ENCODE assay signal across 8 mouse cellular contexts in the genomic region with DNA sequence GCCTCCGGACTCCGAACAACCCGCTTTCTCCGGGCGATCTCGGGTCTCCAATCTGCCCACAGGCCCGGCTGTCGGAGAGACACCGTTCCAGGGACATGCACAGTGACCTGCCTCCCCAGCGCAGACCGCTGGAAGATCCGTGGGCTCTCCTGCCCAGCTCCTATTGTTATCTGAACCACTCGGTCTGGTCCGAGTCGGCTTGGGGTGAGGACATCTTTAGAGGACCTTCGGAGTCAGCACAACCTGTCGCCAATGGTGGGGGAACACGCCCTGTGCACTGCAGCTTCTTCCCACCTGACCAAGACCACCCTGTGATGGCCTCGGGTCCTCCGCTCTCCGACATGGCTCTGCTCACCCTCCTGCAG. TPM values are rescaled to one million over a fixed set of nuclear protein-coding genes. Genes with fewer than 3 reads are reported as not detected.
DNase-seq lines count a peak whose midpoint lies in the region; ATAC-seq and TF ChIP-seq lines count a peak whose summit lies in the region.

No protein-coding gene starts in this region.

- no peak for TF ChIP-seq POLR2A in testis, adult 2 months (IDR thresholded peaks at IDR 0.05; ENCODE audit: control insufficient read depth, low read depth, low read length)
- TF ChIP-seq POLR2A in thymus, adult 2 months (IDR thresholded peaks at IDR 0.05; ENCODE audit: control insufficient read depth, extremely low read depth, insufficient read depth, low read length, poor library complexity): no peak

- intact Hi-C loops in gastrocnemius, adult 2 months (cut with DNase I): no loop called here

- peaks cover 2% of the 10 kb centered on the region; the same call in 1 of the 2 replicates for H3K27me3 ChIP-seq in testis, adult 2 months (ENCODE audit: control insufficient read depth, insufficient read depth, low read length)
- H3K27me3 ChIP-seq in liver, embryonic 15.5 days: peaks cover 19% of the 10 kb centered on the region
- H3K27me3 ChIP-seq in thymus, adult 2 months (ENCODE audit: control insufficient read depth, insufficient read depth, low read length): no peaks in the 10 kb centered on the region

- no peak for DNase-seq in gastrocnemius, adult 2 months
- no peak for DNase-seq in gastrocnemius, postnatal 25 days
- DNase-seq in testis, postnatal 10 days (ENCODE audit: low spot score): no peak
- no peak for DNase-seq in ovary, postnatal 14 days (ENCODE audit: low spot score)
- no peak for DNase-seq in thymus, adult 2 months
- DNase-seq in kidney, adult 8-10 months: no peak

- H3K4me2 ChIP-seq in liver, embryonic 15.5 days: peak overlapping the region; percentile 46

- H3K4me1 ChIP-seq in testis, adult 2 months (ENCODE audit: control insufficient read depth, insufficient read depth, low read length): peaks cover 11% of the 10 kb centered on the region
- H3K4me1 ChIP-seq in liver, embryonic 15.5 days (replicated peaks): no peaks in the 10 kb centered on the region; the same call in 1 of the 2 replicates
- no peaks in the 10 kb centered on the region for H3K4me1 ChIP-seq in thymus, adult 2 months (replicated peaks; ENCODE audit: control insufficient read depth, insufficient read depth, low read length)

- H3K4me3 ChIP-seq in gastrocnemius, adult 2 months: peak overlapping the region; percentile 67
- peak overlapping the region; percentile 32 for H3K4me3 ChIP-seq in testis, adult 2 months (ENCODE audit: control insufficient read depth, low read depth, low read length)
- 0 out of 2 replicates have a peak overlapping the region, but pooled peaks have one; percentile 4 for H3K4me3 ChIP-seq in liver, embryonic 15.5 days (replicated peaks)
- H3K4me3 ChIP-seq in thymus, adult 2 months (ENCODE audit: control insufficient read depth, insufficient read depth, low read length): no peak overlapping the region

- no peak for TF ChIP-seq CTCF in gastrocnemius, adult 2 months (IDR thresholded peaks at IDR 0.05)
- no peak for TF ChIP-seq CTCF in testis, adult 2 months (IDR thresholded peaks at IDR 0.05; ENCODE audit: control insufficient read depth, insufficient read depth, insufficient replicate concordance, low read depth, low read length)
- no peak for TF ChIP-seq CTCF in thymus, adult 2 months (IDR thresholded peaks at IDR 0.05; ENCODE audit: borderline replicate concordance, control insufficient read depth, extremely low read depth, insufficient read depth, low read length, poor library complexity)

- H3K36me3 ChIP-seq in testis, adult 2 months (ENCODE audit: control insufficient read depth, insufficient read depth, low read length): no peaks in the 10 kb centered on the region
- no peaks in the 10 kb centered on the region for H3K36me3 ChIP-seq in liver, embryonic 15.5 days (replicated peaks)
- peaks cover 6% of the 10 kb centered on the region; the same call in 1 of the 2 replicates for H3K36me3 ChIP-seq in thymus, adult 2 months (ENCODE audit: control insufficient read depth, insufficient read depth, low read length)

- ATAC-seq in liver, embryonic 15.5 days (ENCODE audit: insufficient read depth): no peak

- no peaks in the 10 kb centered on the region for H3K9me3 ChIP-seq in liver, embryonic 15.5 days (replicated peaks)

- WGBS in liver, embryonic 15.5 days (ENCODE audit: insufficient replicate concordance): 24% methylated on average over 21 of the region's 21 CpGs
- WGBS in thymus, adult 2 months: 90% methylated on average over 21 of the region's 21 CpGs

- no peak overlapping the region for H3K9ac ChIP-seq in liver, embryonic 15.5 days

- H3K27ac ChIP-seq in gastrocnemius, adult 2 months: no peak overlapping the region
- no peak overlapping the region for H3K27ac ChIP-seq in testis, adult 2 months (ENCODE audit: control insufficient read depth, insufficient read depth, low read depth, low read length)
- H3K27ac ChIP-seq in liver, embryonic 15.5 days (replicated peaks): no peak overlapping the region
- no peak overlapping the region for H3K27ac ChIP-seq in thymus, adult 2 months (ENCODE audit: control insufficient read depth, insufficient read depth, low read length)

RNA-seq across cellular contexts. Expression of gene Zc3h12d, which starts 35.4 kb away (rescaled TPM):
- under 1 TPM in 1 of 2 experiments, not detected in 1; 0.08 TPM for total RNA-seq in gastrocnemius, adult 2 months (2021)
- total RNA-seq in gastrocnemius, postnatal 25 days (2021): under 1 TPM in 1 of 2 experiments, not detected in 1; 0.05 TPM
- 0.17 and 0.18 TPM in 2 replicates for polyA plus RNA-seq in testis, adult 2 months (2012; rRNA removed)
- polyA plus RNA-seq in liver, embryonic 15.5 days (2015; fragmentation: Nextera tagmentation; extraction: Ambion mirVana): 0.58 and 0.88 TPM in 2 replicates
- polyA plus RNA-seq in thymus, adult 2 months (2012; rRNA removed): 5.6 and 6.7 TPM in 2 replicates
